Mouse (Mus musculus) ES-E14 (cell line): ENCODE results near the gene Tnfaip8l2. TPM values are rescaled to one million over a fixed set of nuclear protein-coding genes. Genes with fewer than 3 reads are reported as not detected.

Experiments used
- DNase-seq: peaks from one replicate; pipeline ENCODE4 v3.0.0-alpha.2; 2013; ENCODE audit warnings: low read depth, low spot score
- H3K27ac ChIP-seq: 2 replicates; pipeline ENCODE4 v1.5.1; 2012; ENCODE audit warnings: low read depth, mild to moderate bottlenecking, low read length, moderate library complexity, mixed read lengths; ENCODE audit not compliant: poor library complexity, insufficient read depth, severe bottlenecking
- H3K36me3 ChIP-seq: 2 replicates; pipeline ENCODE4 v1.6.1; 2012; ENCODE audit warnings: mild to moderate bottlenecking, low read length, moderate library complexity, mixed read lengths; ENCODE audit not compliant: control insufficient read depth, poor library complexity, insufficient read depth, severe bottlenecking
- H3K4me1 ChIP-seq, 2 experiments: fragments of 150-350 bp in 1 of 2; sonication (generic) in 1 of 2; 2 replicates each; pipeline ENCODE4 v1.6.1; 2012; ENCODE audit warnings: low read length in 2 of 2, mild to moderate bottlenecking in 1 of 2, mixed read lengths in 1 of 2; ENCODE audit not compliant: control insufficient read depth in 2 of 2, insufficient read depth in 2 of 2, poor library complexity in 1 of 2
- H3K4me3 ChIP-seq, 2 experiments: fragments of 150-350 bp in 1 of 2; sonication (generic) in 1 of 2; 2 replicates each; pipeline ENCODE4 v1.5.1; 2012; ENCODE audit warnings: low read length in 2 of 2, low read depth in 1 of 2, mild to moderate bottlenecking in 1 of 2, mixed read lengths in 1 of 2; ENCODE audit not compliant: insufficient read depth in 1 of 2, poor library complexity in 1 of 2, severe bottlenecking in 1 of 2
- H3K9ac ChIP-seq: 2 replicates; pipeline ENCODE4 v1.6.1; 2012; ENCODE audit warnings: low read depth, mild to moderate bottlenecking, low read length, mixed read lengths; ENCODE audit not compliant: poor library complexity, insufficient read depth, severe bottlenecking
- H3K9me3 ChIP-seq: fragments of 150-350 bp; sonication (generic); 2 replicates; pipeline ENCODE4 v1.6.1; 2012; ENCODE audit warnings: low read depth, mild to moderate bottlenecking, low read length; ENCODE audit not compliant: control insufficient read depth, insufficient read depth
- CHD2 ChIP-seq: IDR thresholded peaks from 2 replicates; pipeline ENCODE4 v1.6.1; 2014; ENCODE audit warnings: mild to moderate bottlenecking, low read depth, low read length, inconsistent platforms
- HCFC1 ChIP-seq: IDR thresholded peaks from 2 replicates; pipeline ENCODE4 v1.6.1; 2012; ENCODE audit warnings: low read length, inconsistent platforms, borderline replicate concordance; ENCODE audit not compliant: insufficient read depth
- MAFK ChIP-seq: IDR thresholded peaks from 2 replicates; pipeline ENCODE4 v1.6.1; 2014; ENCODE audit warnings: mild to moderate bottlenecking, low read depth, low read length, inconsistent platforms; ENCODE audit not compliant: insufficient read depth
- ZC3H11A ChIP-seq: IDR thresholded peaks from 2 replicates; pipeline ENCODE4 v1.6.1; 2012; ENCODE audit warnings: low read depth, mild to moderate bottlenecking, inconsistent platforms, low read length, borderline replicate concordance
- ZNF384 ChIP-seq: IDR thresholded peaks from 2 replicates; pipeline ENCODE4 v1.6.1; 2012; ENCODE audit warnings: low read depth, low read length, inconsistent platforms
- in situ Hi-C, 2 experiments: fragments of 600-800 bp; cut with MboI; formaldehyde crosslinking; loops; one replicate each; pipeline ENCODE4 v1.15.1; 2025; ENCODE audit warnings: low sequenced_read_pairs in 2 of 2, inconsistent platforms in 1 of 2; ENCODE audit not compliant: unreplicated experiment in 2 of 2
- total RNA-seq: library from RNA; depleted of rRNA; stranded (reverse); fragments of 300-350 nt; gene quantifications from 2 replicates; pipeline ENCODE4 v1.2.3, GENCODE M21; 2012

Tnfaip8l2 gene
- total RNA-seq, 1 experiment = 1.0 TPM

DNA sequence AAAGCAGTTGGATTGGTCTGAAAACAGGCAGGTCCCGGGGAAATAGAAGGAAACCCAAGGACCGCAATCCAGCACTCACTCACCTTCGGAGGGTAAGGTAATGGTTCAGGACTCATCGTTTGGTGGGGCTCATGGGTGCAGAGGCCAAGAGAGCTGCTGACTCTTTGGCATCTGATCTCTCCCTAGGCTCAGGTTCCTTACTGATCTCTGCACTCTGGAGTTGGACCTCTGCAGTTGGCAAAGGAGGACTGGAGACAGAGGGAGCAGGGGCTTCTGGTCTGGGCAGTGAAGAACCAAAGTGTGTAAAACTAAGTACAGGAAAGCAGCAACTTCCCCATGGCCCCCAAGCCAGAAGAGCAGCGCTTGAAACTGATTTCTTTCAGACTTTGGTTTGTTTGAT is 12.1 kb downstream of the Tnfaip8l2 start:
- no peak for DNase-seq

DNA sequence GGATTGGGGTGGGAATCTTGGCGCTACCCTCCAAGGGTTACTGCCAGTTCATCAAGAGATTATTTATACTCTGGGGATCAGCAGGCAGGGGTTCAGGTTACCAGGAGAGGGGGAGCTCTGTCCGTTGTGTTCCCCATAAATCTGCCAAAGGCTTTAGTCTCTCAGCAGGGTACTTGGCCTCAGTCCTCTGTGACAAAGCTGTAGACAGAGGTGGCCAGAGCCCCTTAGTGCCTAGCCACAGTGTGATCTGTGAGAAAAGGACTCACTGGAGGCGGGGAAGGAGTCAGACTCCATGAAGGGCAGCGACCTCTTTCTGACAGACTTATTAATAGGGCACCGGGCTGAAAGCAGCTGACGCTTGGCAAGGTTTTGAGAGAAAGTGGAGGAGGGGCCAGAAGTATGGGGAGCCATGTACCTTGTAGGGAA is 12.9 kb downstream of the Tnfaip8l2 start:
- H3K36me3 ChIP-seq = peaks cover 3% of the 10 kb centered on the region; the same call in 1 of the 2 replicates
- H3K27ac ChIP-seq = no peak overlapping the region
- H3K4me3 ChIP-seq = no peak overlapping the region
- TF ChIP-seq HCFC1 (no peak), CHD2 (no peak), ZNF384 (no peak), MAFK (no peak), ZC3H11A (no peak)
- no peak for DNase-seq
- H3K4me1 ChIP-seq = peaks cover 0 to 10% of the 10 kb centered on the region in 2 experiments; a peak in 1 of 4 replicates
- in situ Hi-C loops = no loop called here
- no peaks in the 10 kb centered on the region for H3K9me3 ChIP-seq
- H3K9ac ChIP-seq = no peak overlapping the region

More for the DNA sequence above, 12.1 kb downstream of the Tnfaip8l2 start:
- H3K4me3 ChIP-seq = no peak overlapping the region
- TF ChIP-seq CHD2 (no peak), ZNF384 (no peak), ZC3H11A (no peak), HCFC1 (no peak), MAFK (no peak)
- no peak overlapping the region for H3K27ac ChIP-seq
- peaks cover 3% of the 10 kb centered on the region; the same call in 1 of the 2 replicates for H3K36me3 ChIP-seq
- no peak overlapping the region for H3K9ac ChIP-seq
- no peaks in the 10 kb centered on the region for H3K9me3 ChIP-seq
- in situ Hi-C loops = no loop called here
- H3K4me1 ChIP-seq = peaks cover 0 to 7% of the 10 kb centered on the region in 2 experiments; a peak in 1 of 4 replicates

DNA sequence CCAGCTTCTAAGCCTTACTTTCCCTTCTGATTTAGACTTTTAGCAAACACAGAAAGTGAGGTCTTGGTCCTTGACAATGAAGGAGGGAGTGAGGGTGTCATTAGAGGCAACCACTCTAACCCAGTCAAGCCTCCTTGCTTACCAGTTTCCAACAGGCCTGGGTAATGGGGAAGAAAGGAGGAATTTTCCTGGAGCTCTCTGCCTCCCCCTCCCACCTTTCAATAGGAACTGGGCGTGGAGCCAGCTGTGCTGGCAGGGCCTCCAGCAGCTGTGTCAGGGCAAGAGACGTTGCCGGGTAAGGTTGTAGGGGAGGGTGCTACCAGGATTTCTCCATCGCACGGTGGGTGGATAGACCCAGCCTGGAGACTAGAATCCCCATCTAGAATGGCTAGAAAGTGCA is 17.2 kb downstream of the Tnfaip8l2 start:
- in situ Hi-C loops = no loop called here
- no peak for TF ChIP-seq MAFK
- no peak for TF ChIP-seq ZC3H11A
- no peak for TF ChIP-seq CHD2
- TF ChIP-seq ZNF384 = no peak
- no peak for TF ChIP-seq HCFC1
- H3K36me3 ChIP-seq = peaks cover 19% of the 10 kb centered on the region
- H3K4me3 ChIP-seq = no peak overlapping the region
- H3K27ac ChIP-seq = no peak overlapping the region
- no peak overlapping the region for H3K9ac ChIP-seq
- DNase-seq = no peak
- H3K9me3 ChIP-seq = no peaks in the 10 kb centered on the region
- H3K4me1 ChIP-seq = peaks cover 0 to 8% of the 10 kb centered on the region in 2 experiments; a peak in 1 of 4 replicates

DNA sequence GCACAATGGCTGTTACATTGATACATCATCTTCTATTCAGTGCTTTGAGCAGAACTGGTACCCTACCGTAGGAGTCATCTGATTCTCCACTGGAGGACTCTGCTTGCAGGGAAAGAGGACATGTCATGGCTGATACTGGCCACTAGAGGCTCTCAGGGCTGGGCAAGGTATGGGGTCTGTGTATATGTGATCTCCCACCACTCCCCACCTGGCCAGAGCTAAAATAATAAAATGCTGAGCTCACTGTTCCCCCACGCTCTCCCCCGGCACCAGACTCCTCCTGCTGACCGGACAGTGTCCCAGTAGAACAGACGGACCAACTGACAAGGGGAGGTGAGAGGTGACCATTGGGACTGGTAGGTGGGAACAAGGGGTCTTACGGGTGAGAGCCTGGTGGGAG is 17.9 kb downstream of the Tnfaip8l2 start, which contains the start of gene Tmod4:
Gene Tmod4, plus strand, starts transcription at position 231 of the 400 bp plus-strand sequence.
- Histone ChIP-seq H3K36me3 (peaks cover 21% of the 10 kb centered on the region), H3K4me1 (peaks cover 0 to 5% of the 10 kb centered on the region in 2 experiments; a peak in 1 of 4 replicates), H3K9me3 (no peaks in the 10 kb centered on the region), H3K27ac (no peak within 1 kb of the TSS), H3K9ac (no peak within 1 kb of the TSS), H3K4me3 (no peak within 1 kb of the TSS)
- no peak for TF ChIP-seq ZNF384
- in situ Hi-C loops = no loop called here
- no peak for DNase-seq

DNA sequence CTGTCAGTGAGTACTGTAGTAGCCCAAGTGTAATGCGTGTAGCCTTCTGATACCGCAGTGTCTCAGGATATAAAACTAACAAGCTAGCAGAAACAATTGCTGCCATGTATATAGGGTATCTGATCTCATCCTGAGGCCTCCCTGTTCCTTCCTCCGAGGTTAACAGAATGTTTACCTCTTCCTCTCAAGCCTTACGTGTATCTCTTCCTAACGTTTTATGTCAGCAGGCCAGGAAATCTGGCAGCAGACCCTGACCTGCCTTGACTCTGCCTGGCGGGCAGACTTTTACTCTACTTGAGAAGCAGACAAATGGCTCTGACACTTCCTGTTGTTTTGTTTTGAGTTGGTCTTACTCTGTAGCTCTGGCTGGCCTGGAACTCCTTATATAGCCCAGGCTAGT is 20.6 kb downstream of the Tnfaip8l2 start:
- in situ Hi-C loops = no loop called here
- Histone ChIP-seq H3K27ac (no peak overlapping the region), H3K4me1 (peaks cover 0 to 3% of the 10 kb centered on the region in 2 experiments; a peak in 1 of 4 replicates), H3K9me3 (no peaks in the 10 kb centered on the region), H3K4me3 (no peak overlapping the region), H3K9ac (no peak overlapping the region), H3K36me3 (peaks cover 31% of the 10 kb centered on the region)
- no peak for DNase-seq
- TF ChIP-seq CHD2 (no peak), ZC3H11A (no peak), MAFK (no peak), ZNF384 (no peak), HCFC1 (no peak)
